Mouse (Mus musculus) olfactory bulb, adult 2 months (tissue): Measurements from ENCODE around the gene Rpf2. TPM values are rescaled to one million over a fixed set of nuclear protein-coding genes. Genes with fewer than 3 reads are reported as not detected.

Source experiments
- H3K27ac ChIP-seq: fragments of 200-500 bp; 2 replicates; pipeline ENCODE4 v1.5.1; 2012; ENCODE audit warnings: low read depth, low read length; ENCODE audit not compliant: insufficient read depth
- H3K4me1 ChIP-seq: fragments of 200-500 bp; 2 replicates; pipeline ENCODE4 v1.6.1; 2012; ENCODE audit warnings: low read length; ENCODE audit not compliant: control insufficient read depth, insufficient read depth
- H3K4me3 ChIP-seq: fragments of 200-500 bp; 2 replicates; pipeline ENCODE4 v1.5.1; 2012; ENCODE audit warnings: mild to moderate bottlenecking, low read depth, low read length, moderate library complexity; ENCODE audit not compliant: insufficient read depth
- CTCF ChIP-seq: fragments of 200-500 bp; IDR thresholded peaks from 2 replicates; pipeline ENCODE4 v1.5.1; 2012; ENCODE audit warnings: low read depth, mild to moderate bottlenecking, low read length, moderate library complexity; ENCODE audit not compliant: insufficient read depth
- POLR2A ChIP-seq: fragments of 200-500 bp; IDR thresholded peaks from 2 replicates; pipeline ENCODE4 v1.6.1; 2012; ENCODE audit warnings: mild to moderate bottlenecking, low read depth, low read length, moderate library complexity; ENCODE audit not compliant: insufficient read depth
- WGBS: fragments of 180-500 bp; shearing (Covaris S2); methylation state at CpG from one replicate; pipeline ENCODE4 v1.1.7; 2018; 5-methylcytosine and 5-hydroxymethylcytosine counted together
- polyA plus RNA-seq: library from polyadenylated mRNA; stranded (reverse); fragments of >200 nt; gene quantifications from 2 replicates; pipeline ENCODE4 v1.2.4, GENCODE M21; 2012; ENCODE audit warnings: low replicate concordance; ENCODE audit not compliant: missing spikeins, insufficient read depth, insufficient read length

Gene Rpf2
- polyA plus RNA-seq, 1 experiment: not detected

- TF ChIP-seq CTCF (no peak), POLR2A (no peak)
- 87% methylated on average over 3 of the region's 3 CpGs for WGBS
- Histone ChIP-seq H3K27ac (no peak overlapping the region), H3K4me3 (no peak overlapping the region), H3K4me1 (no peaks in the 10 kb centered on the region)
These were observed 58.0 kb downstream of the Rpf2 start for GRCm38 (mm10) chr10:40188831-40189230.

- H3K4me3 ChIP-seq: no peak overlapping the region
- TF ChIP-seq CTCF (no peak), POLR2A (no peak)
- H3K27ac ChIP-seq: no peak overlapping the region
- no peaks in the 10 kb centered on the region for H3K4me1 ChIP-seq
These were observed 60.9 kb downstream of the Rpf2 start for GRCm38 (mm10) chr10:40185956-40186355.

DNA sequence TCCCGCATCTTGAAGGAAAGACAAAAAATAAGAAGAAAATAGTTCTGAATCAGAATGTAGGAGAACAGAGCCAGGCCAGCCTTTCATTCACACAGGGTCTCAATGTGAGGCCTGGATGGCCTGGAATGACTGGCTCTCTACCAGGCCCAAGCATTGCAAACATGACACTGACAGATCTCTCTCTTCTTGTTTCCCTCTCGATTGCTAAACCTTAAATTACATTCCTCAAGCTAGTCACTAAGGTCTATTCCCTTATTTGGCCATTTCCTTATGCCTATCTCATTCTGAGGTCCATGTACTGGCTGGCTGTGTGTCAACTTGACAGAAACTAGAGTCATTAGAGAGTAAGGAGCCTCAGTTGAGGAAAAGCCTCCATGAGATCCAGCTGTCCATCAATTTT lies 66.8 kb downstream of the Rpf2 start:
- H3K27ac ChIP-seq: no peak overlapping the region
- no peaks in the 10 kb centered on the region for H3K4me1 ChIP-seq
- TF ChIP-seq CTCF: no peak
- no peak for TF ChIP-seq POLR2A
- WGBS: 78% methylated on average over 2 of the region's 2 CpGs
- H3K4me3 ChIP-seq: no peak overlapping the region

DNA sequence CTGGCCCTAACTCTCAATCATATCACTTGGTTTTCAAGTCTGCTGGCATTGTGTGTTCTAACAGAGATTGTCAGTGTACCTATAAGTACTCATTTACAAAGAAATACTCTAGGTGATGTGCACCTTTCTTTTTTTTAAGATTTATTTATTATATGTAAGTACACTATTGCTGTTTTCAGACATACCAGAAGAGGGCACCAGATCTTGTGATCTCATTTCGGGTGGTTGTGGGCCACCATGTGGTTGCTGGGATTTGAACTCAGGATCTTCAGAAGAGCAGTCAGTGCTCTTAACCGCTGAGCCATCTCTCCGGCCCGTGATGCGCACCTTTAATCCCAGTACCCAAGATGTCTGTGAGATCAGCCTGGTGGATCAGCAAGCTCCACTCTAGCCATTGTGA lies 67.7 kb downstream of the Rpf2 start:
- 90% methylated on average over 5 of the region's 5 CpGs for whole genome bisulfite sequencing
- H3K4me1 ChIP-seq: no peaks in the 10 kb centered on the region
- H3K4me3 ChIP-seq: no peak overlapping the region
- TF ChIP-seq CTCF: no peak
- no peak for TF ChIP-seq POLR2A
- H3K27ac ChIP-seq: no peak overlapping the region

DNA sequence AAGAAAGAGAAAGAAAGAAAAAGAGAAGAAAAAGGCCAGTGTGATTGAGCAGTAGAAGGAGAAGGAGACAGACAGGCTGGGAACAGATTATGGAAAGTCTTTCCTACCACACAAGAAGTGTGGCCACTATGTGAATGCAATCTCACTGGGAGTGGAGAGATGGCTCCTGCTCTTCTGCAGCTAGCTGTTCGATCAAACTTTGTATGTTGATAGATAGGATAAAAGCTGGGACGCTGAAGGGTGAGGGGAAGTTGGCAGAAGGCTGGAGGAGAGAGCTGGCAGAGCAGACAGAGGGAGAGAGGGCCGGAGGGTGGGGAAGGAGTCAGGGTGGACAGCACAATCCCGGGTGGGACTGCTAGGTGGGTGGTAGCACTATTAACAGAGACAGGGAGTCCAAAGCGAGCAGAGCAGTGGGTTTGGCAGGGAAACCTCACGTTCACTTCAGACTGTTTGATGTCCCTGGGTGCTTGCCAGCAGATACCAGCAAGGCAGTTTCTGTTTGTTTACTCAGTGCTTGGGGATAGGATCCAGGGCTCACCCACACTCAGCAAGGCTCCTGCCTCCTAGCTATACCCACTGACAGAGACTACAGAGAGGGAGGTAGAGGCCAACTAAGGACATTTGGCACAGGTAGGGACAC lies 69.4 kb downstream of the Rpf2 start:
- TF ChIP-seq POLR2A: no peak
- TF ChIP-seq CTCF: no peak
- no peak overlapping the region for H3K27ac ChIP-seq
- no peaks in the 10 kb centered on the region for H3K4me1 ChIP-seq
- WGBS: 30% methylated on average over 6 of the region's 6 CpGs
- no peak overlapping the region for H3K4me3 ChIP-seq

Other genes with a start within 250 kb of the Rpf2 start
- gene Mfsd4b1, start 221.8 kb downstream of the Rpf2 start, polyA plus RNA-seq: not detected in 2 replicates
- gene Slc16a10, start 104.8 kb downstream of the Rpf2 start, polyA plus RNA-seq: not detected in 2 replicates
- not detected in 2 replicates for gene Gtf3c6, start 11.1 kb upstream of the Rpf2 start, polyA plus RNA-seq
- not detected in 2 replicates for gene Amd1, start 55.1 kb upstream of the Rpf2 start, polyA plus RNA-seq
- gene Cdk19, start 92.5 kb upstream of the Rpf2 start, polyA plus RNA-seq: 114 TPM in 1 of 2 replicates, not detected in the other